Mouse (Mus musculus) CH12.LX (cell line): Measurements from ENCODE around the gene Gm10638. TPM values are rescaled to one million over a fixed set of nuclear protein-coding genes. Genes with fewer than 3 reads are reported as not detected.
A peak's percentile ranks its signal among the peaks of the same experiment; 100 is the strongest.

Experiments used
- DNase-seq: peaks from one replicate; pipeline ENCODE4 v3.0.0-alpha.2; 2013; ENCODE audit errors: extremely low read depth
- H3K27ac ChIP-seq: 2 replicates; pipeline ENCODE4 v1.5.1; 2012; ENCODE audit warnings: low read depth, mild to moderate bottlenecking, control low read depth, moderate library complexity; ENCODE audit not compliant: insufficient read depth
- H3K27me3 ChIP-seq: replicated peaks from 2 replicates; pipeline ENCODE3; 2012; ENCODE audit warnings: inconsistent platforms
- H3K36me3 ChIP-seq, 2 experiments: replicated peaks in 1 of 2; 2 replicates each; pipeline versions ENCODE3 to v1.6.1; 2012; ENCODE audit warnings: inconsistent platforms in 1 of 2, low read length in 1 of 2, mild to moderate bottlenecking in 1 of 2, mixed read lengths in 1 of 2, moderate library complexity in 1 of 2; ENCODE audit not compliant: control insufficient read depth in 1 of 2, insufficient read depth in 1 of 2
- H3K4me1 ChIP-seq, 2 experiments: 2 replicates each; pipeline ENCODE4 v1.6.1; 2012; ENCODE audit warnings: inconsistent platforms in 1 of 2, moderate library complexity in 1 of 2; ENCODE audit not compliant: insufficient read depth in 2 of 2, control insufficient read depth in 1 of 2
- H3K4me2 ChIP-seq: 2 replicates; pipeline ENCODE4 v1.6.1; 2012; ENCODE audit warnings: low read depth, mild to moderate bottlenecking, control low read depth; ENCODE audit not compliant: poor library complexity, insufficient read depth, severe bottlenecking
- H3K4me3 ChIP-seq, 3 experiments: fragments of 150-350 bp in 1 of 3; sonication (generic) in 1 of 3; replicated peaks in 1 of 3; 2 replicates each; pipeline versions ENCODE3 to v1.5.1; 2011 to 2012; ENCODE audit warnings: low read depth in 2 of 3, low read length in 2 of 3, mild to moderate bottlenecking in 2 of 3, moderate library complexity in 2 of 3, control low read depth in 1 of 3, improper control_type of control experiment in 1 of 3, inconsistent platforms in 1 of 3, mixed read lengths in 1 of 3; ENCODE audit not compliant: poor library complexity in 1 of 3
- H3K79me2 ChIP-seq: replicated peaks from 2 replicates; pipeline ENCODE4 v1.6.1; 2012; ENCODE audit warnings: mild to moderate bottlenecking, moderate library complexity; ENCODE audit not compliant: control insufficient read depth, poor library complexity, insufficient read depth, severe bottlenecking; ENCODE audit errors: extremely low read depth
- H3K9ac ChIP-seq: 2 replicates; pipeline ENCODE4 v1.6.1; 2012; ENCODE audit warnings: low read depth, mild to moderate bottlenecking, control low read depth, moderate library complexity; ENCODE audit not compliant: insufficient read depth
- H3K9me3 ChIP-seq: replicated peaks from 2 replicates; pipeline ENCODE3; 2012; ENCODE audit warnings: low read length, inconsistent platforms, mixed read lengths
- BHLHE40 ChIP-seq: IDR thresholded peaks from 2 replicates; pipeline ENCODE4 v1.6.1; 2011; ENCODE audit warnings: mild to moderate bottlenecking, low read depth, low read length, improper control_type of control experiment
- CHD2 ChIP-seq: IDR thresholded peaks from 2 replicates; pipeline ENCODE4 v1.6.1; 2011; ENCODE audit warnings: low read length, improper control_type of control experiment
- CTCF ChIP-seq, 2 experiments: IDR thresholded peaks in 1 of 2; conservative IDR thresholded peaks in 1 of 2; 2 replicates each; pipeline ENCODE4 v1.5.1; 2011 to 2012; ENCODE audit warnings: low read depth in 2 of 2, low read length in 2 of 2, improper control_type of control experiment in 1 of 2, inconsistent platforms in 1 of 2, mild to moderate bottlenecking in 1 of 2, moderate library complexity in 1 of 2
- ELF1 ChIP-seq: IDR thresholded peaks from 2 replicates; pipeline ENCODE4 v1.6.1; 2014; ENCODE audit warnings: low read depth, mild to moderate bottlenecking, inconsistent platforms, low read length, improper control_type of control experiment
- EP300 ChIP-seq: IDR thresholded peaks from 2 replicates; pipeline ENCODE4 v1.6.1; 2011; ENCODE audit warnings: low read length, improper control_type of control experiment
- ETS1 ChIP-seq: conservative IDR thresholded peaks from 2 replicates; pipeline ENCODE4 v1.6.1; 2012; ENCODE audit warnings: low read depth, mild to moderate bottlenecking, inconsistent platforms, low read length, improper control_type of control experiment, moderate library complexity
- GABPA ChIP-seq: IDR thresholded peaks from 2 replicates; pipeline ENCODE4 v1.6.1; 2012; ENCODE audit warnings: low read depth, low read length, improper control_type of control experiment, inconsistent platforms; ENCODE audit not compliant: insufficient replicate concordance
- HCFC1 ChIP-seq: IDR thresholded peaks from 2 replicates; pipeline ENCODE4 v1.6.1; 2012; ENCODE audit warnings: low read depth, mild to moderate bottlenecking, inconsistent platforms, low read length, improper control_type of control experiment
- IRF4 ChIP-seq: IDR thresholded peaks from 2 replicates; pipeline ENCODE4 v1.6.1; 2014; ENCODE audit warnings: low read depth, mild to moderate bottlenecking, inconsistent platforms, low read length, improper control_type of control experiment
- JUN ChIP-seq: IDR thresholded peaks from 2 replicates; pipeline ENCODE4 v1.6.1; 2011; ENCODE audit warnings: low read depth, mild to moderate bottlenecking, low read length, improper control_type of control experiment, moderate library complexity; ENCODE audit not compliant: insufficient read depth
- KAT2A ChIP-seq: IDR thresholded peaks from 2 replicates; pipeline ENCODE4 v1.6.1; 2012; ENCODE audit warnings: low read length, improper control_type of control experiment, inconsistent platforms; ENCODE audit not compliant: insufficient replicate concordance
- MAFK ChIP-seq: IDR thresholded peaks from 2 replicates; pipeline ENCODE4 v1.6.1; 2011; ENCODE audit warnings: low read length, improper control_type of control experiment; ENCODE audit not compliant: insufficient replicate concordance
- MAX ChIP-seq: IDR thresholded peaks from 2 replicates; pipeline ENCODE4 v1.6.1; 2011; ENCODE audit warnings: low read length, improper control_type of control experiment
- MAZ ChIP-seq: IDR thresholded peaks from 2 replicates; pipeline ENCODE4 v1.6.1; 2012; ENCODE audit warnings: low read depth, mild to moderate bottlenecking, inconsistent platforms, low read length, improper control_type of control experiment, moderate library complexity
- MEF2A ChIP-seq: IDR thresholded peaks from 2 replicates; pipeline ENCODE4 v1.6.1; 2014; ENCODE audit warnings: low read depth, mild to moderate bottlenecking, inconsistent platforms, low read length, improper control_type of control experiment, borderline replicate concordance
- MYC ChIP-seq: IDR thresholded peaks from 2 replicates; pipeline ENCODE4 v1.6.1; 2011; ENCODE audit warnings: low read depth, mild to moderate bottlenecking, improper control_type of control experiment, low read length
- NRF1 ChIP-seq: IDR thresholded peaks from 2 replicates; pipeline ENCODE4 v1.6.1; 2014; ENCODE audit warnings: low read depth, mild to moderate bottlenecking, inconsistent platforms, low read length, improper control_type of control experiment, moderate library complexity
- PAX5 ChIP-seq: IDR thresholded peaks from 2 replicates; pipeline ENCODE4 v1.6.1; 2012; ENCODE audit warnings: low read length, inconsistent platforms, mixed read lengths
- POLR2A ChIP-seq: IDR thresholded peaks from 2 replicates; pipeline ENCODE4 v1.6.1; 2011; ENCODE audit warnings: low read depth, mild to moderate bottlenecking, improper control_type of control experiment, low read length
- POLR2AphosphoS2 ChIP-seq: IDR thresholded peaks from 2 replicates; pipeline ENCODE4 v1.6.1; 2011; ENCODE audit warnings: low read depth, low read length, improper control_type of control experiment
- RAD21 ChIP-seq: IDR thresholded peaks from 2 replicates; pipeline ENCODE4 v1.6.1; 2011; ENCODE audit warnings: low read depth, mild to moderate bottlenecking, low read length, improper control_type of control experiment, moderate library complexity
- RCOR1 ChIP-seq: conservative IDR thresholded peaks from 2 replicates; pipeline ENCODE4 v1.6.1; 2012; ENCODE audit warnings: low read depth, mild to moderate bottlenecking, inconsistent platforms, low read length, improper control_type of control experiment
- SIN3A ChIP-seq: IDR thresholded peaks from 2 replicates; pipeline ENCODE4 v1.6.1; 2012; ENCODE audit warnings: low read length, improper control_type of control experiment, inconsistent platforms
- SMC3 ChIP-seq: IDR thresholded peaks from 2 replicates; pipeline ENCODE4 v1.6.1; 2011; ENCODE audit warnings: low read depth, low read length, improper control_type of control experiment
- TBP ChIP-seq: conservative IDR thresholded peaks from 2 replicates; pipeline ENCODE4 v1.6.1; 2011; ENCODE audit warnings: low read depth, low read length, improper control_type of control experiment
- TCF12 ChIP-seq: IDR thresholded peaks from 2 replicates; pipeline ENCODE4 v1.6.1; 2014; ENCODE audit warnings: low read depth, mild to moderate bottlenecking, inconsistent platforms, low read length, improper control_type of control experiment
- UBTF ChIP-seq: IDR thresholded peaks from 2 replicates; pipeline ENCODE4 v1.6.1; 2012; ENCODE audit warnings: low read depth, mild to moderate bottlenecking, inconsistent platforms, low read length, improper control_type of control experiment, moderate library complexity
- ZC3H11A ChIP-seq: IDR thresholded peaks from 2 replicates; pipeline ENCODE4 v1.6.1; 2012; ENCODE audit warnings: low read depth, mild to moderate bottlenecking, inconsistent platforms, low read length, improper control_type of control experiment
- ZKSCAN1 ChIP-seq: IDR thresholded peaks from 2 replicates; pipeline ENCODE4 v1.6.1; 2012; ENCODE audit warnings: low read depth, inconsistent platforms, low read length, improper control_type of control experiment, borderline replicate concordance
- ZMIZ1 ChIP-seq: IDR thresholded peaks from 2 replicates; pipeline ENCODE4 v1.6.1; 2012; ENCODE audit warnings: low read depth, mild to moderate bottlenecking, inconsistent platforms, low read length, improper control_type of control experiment
- dilution Hi-C: fragments of 300-500 bp; cut with MboI; formaldehyde crosslinking; loops from 2 replicates; pipeline ENCODE4 v1.14.3; 2020; ENCODE audit warnings: low sequenced_read_pairs; ENCODE audit not compliant: extremely low pct_unique_long_range_greater_than_20kb, extremely low pct_ligation_motif_present
- in situ Hi-C: fragments of 300-500 bp; cut with MboI; formaldehyde crosslinking; loops from 3 replicates; pipeline ENCODE4 v1.14.3; 2019; ENCODE audit warnings: low sequenced_read_pairs, low pct_ligation_motif_present, low pct_unique_long_range_greater_than_20kb, mixed read lengths
- polyA plus RNA-seq: library from polyadenylated mRNA; unstranded; fragments of >175 nt; gene quantifications from 2 replicates; pipeline ENCODE4 v1.2.1, GENCODE M21; 2012; ENCODE audit warnings: low read depth; ENCODE audit not compliant: insufficient read length
- total RNA-seq, 2 experiments: library from RNA; depleted of rRNA; stranded (reverse); fragments of 300-350 nt in 1 of 2; fragments of >200 nt in 1 of 2; gene quantifications; 2 replicates each; pipeline ENCODE4 v1.2.3; 2012 to 2014

The Gm10638 gene
- total and polyA plus RNA-seq, 3 experiments, result 0.13 TPM; not detected in 2

DNA sequence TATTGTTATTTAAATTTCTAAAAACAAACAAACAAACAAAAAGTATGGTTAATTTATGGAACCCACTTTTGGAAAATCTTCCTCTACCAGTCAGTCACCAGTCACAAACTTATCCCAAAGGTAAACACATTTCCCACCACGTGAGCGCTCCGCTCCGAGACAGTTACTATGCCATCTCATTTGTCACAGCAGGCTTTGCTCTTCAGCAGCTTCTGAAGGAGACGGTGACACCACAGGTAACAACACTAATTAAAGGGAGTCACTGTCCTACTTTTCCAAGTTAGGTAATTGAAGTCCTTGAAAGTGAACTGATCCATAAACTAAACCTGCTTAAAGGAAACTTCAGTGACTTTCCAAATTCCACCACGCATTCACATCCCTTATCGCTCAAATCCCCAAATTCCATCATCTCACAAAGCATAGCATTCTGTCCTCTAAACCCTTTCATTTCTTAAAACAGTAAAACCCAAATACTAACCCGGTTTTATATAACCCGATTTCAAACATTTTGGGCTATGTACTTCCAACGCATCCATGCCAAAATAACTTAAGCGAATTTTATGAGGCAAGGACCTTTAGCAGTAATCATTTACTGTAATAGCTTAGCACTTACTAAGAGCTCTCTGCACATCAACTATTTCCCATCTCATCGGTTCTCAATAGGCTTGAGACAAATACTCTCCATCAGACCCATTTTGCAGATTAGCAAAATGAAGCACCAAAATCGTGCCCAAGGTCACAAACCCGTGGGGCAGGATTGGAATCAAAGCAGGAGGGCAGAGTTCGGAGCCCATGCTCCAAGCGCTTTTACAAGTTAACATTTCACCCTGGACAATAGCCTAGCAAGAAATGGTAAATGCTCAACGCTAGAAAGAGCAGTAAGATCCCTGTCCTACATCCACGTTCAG lies 932 bp upstream of the Gm10638 start:
- Histone ChIP-seq H3K9ac (peak overlapping the region; percentile 98), H3K27ac (no peak overlapping the region), H3K4me3 (peak overlapping the region; percentile 80 to 89 (median 87)), H3K4me1 (peaks cover 10 to 22% of the 10 kb centered on the region in 2 experiments; a peak in 3 of 4 replicates), H3K27me3 (peaks cover 1% of the 10 kb centered on the region), H3K79me2 (peaks cover 38% of the 10 kb centered on the region), H3K4me2 (peak overlapping the region; percentile 48), H3K36me3 (no peaks in the 10 kb centered on the region), H3K9me3 (no peaks in the 10 kb centered on the region)
- no peak for DNase-seq
- dilution Hi-C loops, result no loop called here
- in situ Hi-C loops, result no loop called here
- TF ChIP-seq CHD2, result no peak
- no peak for TF ChIP-seq ETS1
- TF ChIP-seq MAZ, result no peak
- TF ChIP-seq JUN, result no peak
- TF ChIP-seq KAT2A, result no peak
- no peak for TF ChIP-seq ELF1
- no peak for TF ChIP-seq TCF12
- no peak for TF ChIP-seq EP300
- TF ChIP-seq POLR2A, result no peak
- no peak for TF ChIP-seq SIN3A
- TF ChIP-seq PAX5, result no peak
- TF ChIP-seq HCFC1, result no peak
- no peak for TF ChIP-seq NRF1
- TF ChIP-seq TBP, result no peak
- TF ChIP-seq CTCF (conservative IDR thresholded peaks at IDR 0.05 in 1 of 2, IDR thresholded peaks at IDR 0.05 in 1 of 2; ENCODE audit: low read depth in 2 of 2, low read length in 2 of 2), result no peak
- TF ChIP-seq ZMIZ1, result no peak
- TF ChIP-seq ZC3H11A, result no peak
- no peak for TF ChIP-seq MAFK

DNA sequence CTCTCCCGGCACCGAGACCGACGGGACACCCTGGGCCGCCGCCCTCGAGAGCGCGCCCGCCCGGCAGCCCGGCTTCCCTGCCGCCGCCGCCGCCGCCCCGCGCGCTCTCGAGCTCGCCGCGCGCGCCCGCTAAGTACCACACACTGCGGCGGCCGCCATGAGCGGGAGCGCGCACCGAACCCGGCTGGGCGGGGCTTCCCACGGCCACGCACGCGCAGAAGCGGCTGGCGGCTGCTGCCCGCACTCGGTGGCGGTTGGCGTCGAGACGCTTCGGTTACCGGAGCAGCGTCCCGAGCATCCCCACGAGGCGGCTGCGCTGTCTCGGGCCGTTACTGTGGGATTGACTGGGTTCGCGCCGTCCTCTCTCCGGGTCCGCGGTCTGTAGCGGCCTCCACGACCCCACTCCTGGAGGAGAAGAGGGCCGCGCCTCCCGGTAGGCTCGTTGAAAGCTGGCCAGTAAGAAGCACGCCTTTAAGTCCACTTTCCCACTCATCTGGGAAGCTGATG lies 489 bp downstream of the Gm10638 start:
- Histone ChIP-seq H3K4me3 (peak overlapping the region; percentile 55 to 89 (median 80)), H3K79me2 (peaks cover 31% of the 10 kb centered on the region), H3K36me3 (no peaks in the 10 kb centered on the region), H3K4me2 (peak overlapping the region; percentile 91), H3K27me3 (peaks cover 1% of the 10 kb centered on the region), H3K9ac (peak overlapping the region; percentile 98), H3K9me3 (no peaks in the 10 kb centered on the region), H3K27ac (peak overlapping the region; percentile 14; the same call in 1 of the 2 replicates), H3K4me1 (peaks cover 10 to 22% of the 10 kb centered on the region in 2 experiments; a peak in 3 of 4 replicates)
- peak; percentile 73 for DNase-seq
- dilution Hi-C loops, result no loop called here
- in situ Hi-C loops, result no loop called here
- TF ChIP-seq PAX5, result no peak
- TF ChIP-seq ZKSCAN1, result no peak
- TF ChIP-seq RAD21, result no peak
- TF ChIP-seq GABPA, result no peak
- no peak for TF ChIP-seq ETS1
- TF ChIP-seq NRF1, result peak; percentile 88
- no peak for TF ChIP-seq BHLHE40
- TF ChIP-seq CHD2, result no peak
- TF ChIP-seq SMC3, result no peak
- TF ChIP-seq IRF4, result 0 out of 2 replicates have a peak, but pooled peaks have one; percentile 17
- no peak for TF ChIP-seq RCOR1
- TF ChIP-seq CTCF (conservative IDR thresholded peaks at IDR 0.05 in 1 of 2, IDR thresholded peaks at IDR 0.05 in 1 of 2; ENCODE audit: low read depth in 2 of 2, low read length in 2 of 2), result no peak
- no peak for TF ChIP-seq MEF2A
- no peak for TF ChIP-seq POLR2AphosphoS2
- no peak for TF ChIP-seq MAZ
- no peak for TF ChIP-seq MYC
- peak; percentile 72; the same call in 1 of the 2 replicates for TF ChIP-seq MAX
- TF ChIP-seq TCF12, result peak; percentile 51; the same call in 1 of the 2 replicates
- no peak; the same call in 1 of the 2 replicates for TF ChIP-seq UBTF
